Mouse (Mus musculus): ENCODE measurements around the gene Trak1. TPM values are rescaled to one million over a fixed set of nuclear protein-coding genes. Genes with fewer than 3 reads are reported as not detected.
"Not testable (repeated sequence)": the region's sequence is repeated elsewhere in the genome, so short reads cannot be mapped to it uniquely, and the experiment has no call there.

Gene Trak1
- polyA plus RNA-seq, 1 experiment from 2014 or later = 37.3 TPM

DNA sequence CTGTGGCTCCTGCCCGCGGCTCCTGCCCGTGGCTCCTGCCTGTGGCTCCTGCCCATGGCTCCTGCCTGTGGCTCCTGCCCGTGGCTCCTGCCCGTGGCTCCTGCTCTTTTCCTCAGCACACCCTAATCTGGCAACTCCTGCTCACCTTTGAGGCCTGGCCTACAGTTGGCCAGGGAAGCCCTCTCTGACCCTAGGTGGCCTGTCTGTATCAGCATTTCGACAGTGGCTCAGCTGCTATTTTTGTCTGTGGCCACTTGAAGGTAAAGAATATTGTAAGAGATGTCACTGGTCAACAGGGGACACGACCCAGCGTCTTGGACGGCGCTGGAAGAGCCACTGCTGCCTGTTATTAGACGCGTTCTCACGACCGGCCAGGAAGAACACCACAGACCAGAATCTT, 24.7 kb downstream of the Trak1 start:
- Histone ChIP-seq H3K27ac (ENCODE audit: poor library complexity, severe bottlenecking) (peak overlapping the region; percentile 82), H3K9ac (no peak overlapping the region), H3K4me1 (replicated peaks) (peaks cover 32% of the 10 kb centered on the region), H3K4me3 (no peak overlapping the region), H3K36me3 (peaks cover 12% of the 10 kb centered on the region), H3K9me3 (replicated peaks) (0 out of 2 replicates have a peak, but pooled peaks cover 4% of the 10 kb centered on the region), H3K4me2 (no peak overlapping the region), H3K27me3 (replicated peaks) (no peaks in the 10 kb centered on the region)
- ATAC-seq (ENCODE audit: insufficient number of reproducible peaks, low FRiP score) = no peak
- WGBS = 71% methylated on average over 14 of the region's 14 CpGs

DNA sequence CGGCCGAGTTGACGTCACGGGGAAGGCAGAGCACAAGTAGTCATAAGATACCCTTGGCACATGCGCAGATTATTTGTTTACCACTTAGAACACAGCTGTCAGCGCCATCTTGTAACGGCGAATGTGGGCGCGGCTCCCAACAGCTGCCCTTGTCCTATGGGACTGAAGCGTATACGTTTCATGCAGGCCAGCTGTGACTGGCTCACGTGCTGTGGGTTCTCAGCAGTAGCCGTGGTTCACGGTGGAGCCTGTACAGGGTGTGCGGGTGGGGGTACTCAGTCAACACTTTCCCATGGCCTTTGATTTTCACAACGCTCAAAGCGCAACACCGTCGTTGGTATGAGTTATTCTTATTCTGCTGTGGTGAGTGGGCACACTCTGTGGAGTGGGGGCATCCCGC, 31.0 kb downstream of the Trak1 start:
- H3K27ac ChIP-seq (ENCODE audit: poor library complexity, severe bottlenecking) = peak overlapping the region; percentile 98
- ATAC-seq (ENCODE audit: insufficient number of reproducible peaks, low FRiP score); H3K9me3 ChIP-seq (replicated peaks); H3K27me3 ChIP-seq (replicated peaks); H3K36me3 ChIP-seq; H3K9ac ChIP-seq; H3K4me3 ChIP-seq; H3K4me2 ChIP-seq: not testable (repeated sequence)
- WGBS = 93% methylated on average over 17 of the region's 21 CpGs
- H3K4me1 ChIP-seq (replicated peaks) = peaks cover 50% of the 10 kb centered on the region

DNA sequence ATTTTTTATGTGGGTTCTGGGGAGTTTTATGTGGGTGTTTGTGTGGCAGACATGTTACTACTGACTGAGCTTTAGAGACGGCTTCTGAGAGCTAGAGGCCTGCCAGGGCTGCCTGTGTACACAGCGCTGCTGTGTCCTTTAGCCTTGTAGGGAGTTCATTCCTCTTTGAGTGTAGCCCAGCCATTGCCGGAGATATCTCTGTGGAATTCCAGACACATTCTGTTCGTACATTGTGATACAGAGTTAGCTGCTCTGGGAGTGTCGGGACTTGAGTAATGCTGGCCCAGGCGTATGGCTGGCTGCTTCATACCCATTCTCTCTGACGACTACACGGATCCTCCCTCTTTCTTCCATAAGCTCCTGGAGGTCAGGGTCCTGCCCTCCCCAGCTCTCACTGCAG, 31.9 kb downstream of the Trak1 start:
- Histone ChIP-seq H3K36me3 (peaks cover 5% of the 10 kb centered on the region), H3K27me3 (replicated peaks) (no peaks in the 10 kb centered on the region), H3K4me3 (no peak overlapping the region), H3K4me1 (replicated peaks) (peaks cover 58% of the 10 kb centered on the region), H3K9ac (peak overlapping the region; percentile 53), H3K9me3 (replicated peaks) (no peaks in the 10 kb centered on the region), H3K4me2 (peak overlapping the region; percentile 48), H3K27ac (ENCODE audit: poor library complexity, severe bottlenecking) (peak overlapping the region; percentile 98)
- peak; percentile 64 for ATAC-seq (ENCODE audit: insufficient number of reproducible peaks, low FRiP score)
- 24% methylated on average over 8 of the region's 8 CpGs for WGBS

DNA sequence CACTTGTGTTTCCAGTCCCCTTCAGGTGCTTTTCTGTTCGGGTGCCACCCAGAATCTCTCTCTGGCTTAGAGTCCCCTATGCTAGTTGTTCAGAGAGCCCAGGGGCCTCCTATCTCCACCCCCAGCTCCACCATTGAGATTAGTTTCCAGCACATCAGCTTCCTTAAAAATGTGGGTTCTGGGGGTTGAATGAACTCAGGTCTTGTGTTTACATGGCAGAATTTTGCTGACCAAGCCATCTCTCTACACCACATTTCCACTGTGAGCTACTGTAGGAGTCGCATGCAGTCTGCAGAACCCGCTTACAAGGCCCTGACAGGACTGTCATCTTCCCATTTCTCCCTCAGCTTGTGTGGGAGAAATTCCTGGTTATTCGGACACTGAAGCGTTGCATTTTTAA, 32.8 kb downstream of the Trak1 start:
- Histone ChIP-seq H3K9ac (no peak overlapping the region), H3K4me3 (no peak overlapping the region), H3K4me1 (replicated peaks) (peaks cover 67% of the 10 kb centered on the region), H3K27ac (ENCODE audit: poor library complexity, severe bottlenecking) (peak overlapping the region; percentile 98), H3K4me2 (no peak overlapping the region), H3K9me3 (replicated peaks) (no peaks in the 10 kb centered on the region), H3K27me3 (replicated peaks) (no peaks in the 10 kb centered on the region), H3K36me3 (peaks cover 5% of the 10 kb centered on the region)
- ATAC-seq (ENCODE audit: insufficient number of reproducible peaks, low FRiP score) = no peak
- WGBS = 83% methylated on average over 5 of the region's 5 CpGs

DNA sequence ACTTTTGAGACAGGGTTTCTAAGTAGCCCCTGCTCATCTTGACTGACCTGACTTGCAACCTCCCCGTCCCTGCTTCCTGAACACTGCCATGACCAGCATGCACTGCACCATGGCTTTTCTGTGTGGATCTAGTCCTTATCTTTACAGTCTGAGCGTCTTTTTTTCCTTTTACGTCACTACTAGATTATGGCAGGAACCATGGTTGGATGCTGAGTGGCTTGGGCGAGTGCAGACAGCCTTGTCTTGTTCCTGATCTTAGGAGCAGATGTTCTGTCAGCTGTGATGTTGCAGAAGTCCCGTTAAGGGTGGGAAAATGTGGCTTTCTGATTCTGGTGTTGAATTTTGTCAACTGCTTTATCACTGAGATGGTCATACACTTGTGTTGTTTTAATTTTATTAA, 34.1 kb downstream of the Trak1 start:
- peak overlapping the region; percentile 56 for H3K4me2 ChIP-seq
- H3K27me3 ChIP-seq (replicated peaks) = no peaks in the 10 kb centered on the region
- H3K4me3 ChIP-seq = no peak overlapping the region
- WGBS = 7% methylated on average over 5 of the region's 5 CpGs
- H3K9ac ChIP-seq = 0 out of 2 replicates have a peak overlapping the region, but pooled peaks have one; percentile 23
- no peaks in the 10 kb centered on the region for H3K9me3 ChIP-seq (replicated peaks)
- H3K27ac ChIP-seq (ENCODE audit: poor library complexity, severe bottlenecking) = peak overlapping the region; percentile 98
- peak; percentile 49; the same call in 1 of the 2 replicates for ATAC-seq (ENCODE audit: insufficient number of reproducible peaks, low FRiP score)
- H3K36me3 ChIP-seq = peaks cover 5% of the 10 kb centered on the region
- peaks cover 81% of the 10 kb centered on the region for H3K4me1 ChIP-seq (replicated peaks)

DNA sequence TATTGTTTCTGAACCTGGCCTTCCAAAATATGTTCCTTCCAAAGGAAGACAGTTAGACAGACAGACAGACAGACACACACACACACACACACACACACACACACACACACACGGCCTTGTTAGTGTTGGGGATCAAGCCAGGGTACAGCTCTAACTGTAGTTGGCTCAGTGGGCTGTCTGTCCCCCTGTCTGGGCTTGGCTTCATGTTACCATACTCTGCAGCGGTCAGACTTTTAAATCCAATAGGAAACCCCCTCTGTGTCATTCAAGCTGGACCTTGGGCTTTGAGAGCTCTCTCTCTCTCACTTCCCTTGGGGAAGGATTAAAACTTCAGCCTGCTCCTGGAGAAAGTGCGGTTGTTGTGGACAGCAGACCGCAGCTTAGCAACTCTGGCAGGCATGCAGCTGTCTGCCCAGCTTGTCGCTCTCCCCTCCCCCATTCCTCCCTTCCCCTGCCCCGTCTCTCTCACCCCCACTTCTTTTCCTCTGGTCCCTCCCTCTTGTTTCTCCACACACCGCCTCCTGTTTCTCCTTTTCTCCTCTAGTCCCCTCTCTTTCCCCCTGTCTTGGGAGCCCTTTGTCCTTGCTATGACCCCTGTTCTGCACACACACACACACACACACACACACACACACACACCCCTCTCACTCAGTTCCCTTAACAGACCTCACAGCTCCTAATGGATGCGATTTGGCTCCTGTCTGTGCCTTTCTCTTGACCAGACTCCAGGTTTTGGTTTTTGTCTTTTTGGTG, 34.8 kb downstream of the Trak1 start:
- peak; percentile 69 for ATAC-seq (ENCODE audit: insufficient number of reproducible peaks, low FRiP score)
- Histone ChIP-seq H3K27ac (ENCODE audit: poor library complexity, severe bottlenecking) (peak overlapping the region; percentile 98), H3K4me2 (peak overlapping the region; percentile 56), H3K4me1 (replicated peaks) (peaks cover 87% of the 10 kb centered on the region), H3K9ac (peak overlapping the region; percentile 64), H3K27me3 (replicated peaks) (no peaks in the 10 kb centered on the region), H3K36me3 (peaks cover 5% of the 10 kb centered on the region), H3K9me3 (replicated peaks) (no peaks in the 10 kb centered on the region), H3K4me3 (peak overlapping the region; percentile 3; the same call in 1 of the 2 replicates)
- WGBS = 1% methylated on average over 8 of the region's 8 CpGs

DNA sequence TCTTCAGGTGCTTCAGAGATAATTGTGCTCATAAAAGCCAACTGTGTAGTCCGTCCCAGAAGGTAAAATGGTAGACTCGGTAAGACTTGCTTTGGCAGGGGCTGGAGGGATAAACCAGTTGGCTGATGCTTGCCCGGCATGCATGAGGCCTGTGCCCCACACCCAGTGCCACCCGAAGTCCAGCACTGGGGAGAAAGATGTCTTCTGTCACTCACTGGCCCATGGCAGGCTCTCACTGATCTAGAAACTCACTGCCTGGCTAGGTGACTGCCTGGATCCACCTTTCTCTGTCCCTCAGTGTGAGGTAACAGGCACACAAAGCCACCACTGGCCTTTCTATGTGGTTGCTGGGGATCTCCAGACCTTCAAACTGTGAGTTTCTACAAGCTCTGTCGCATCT, 36.3 kb downstream of the Trak1 start:
- peaks cover 2% of the 10 kb centered on the region for H3K36me3 ChIP-seq
- H3K4me2 ChIP-seq = no peak overlapping the region
- no peak for ATAC-seq (ENCODE audit: insufficient number of reproducible peaks, low FRiP score)
- no peaks in the 10 kb centered on the region for H3K27me3 ChIP-seq (replicated peaks)
- H3K9ac ChIP-seq = no peak overlapping the region
- H3K4me3 ChIP-seq = no peak overlapping the region
- WGBS = 86% methylated on average over 5 of the region's 5 CpGs
- H3K4me1 ChIP-seq (replicated peaks) = peaks cover 99% of the 10 kb centered on the region
- H3K9me3 ChIP-seq (replicated peaks) = no peaks in the 10 kb centered on the region
- H3K27ac ChIP-seq (ENCODE audit: poor library complexity, severe bottlenecking) = peak overlapping the region; percentile 65; the same call in 1 of the 2 replicates

DNA sequence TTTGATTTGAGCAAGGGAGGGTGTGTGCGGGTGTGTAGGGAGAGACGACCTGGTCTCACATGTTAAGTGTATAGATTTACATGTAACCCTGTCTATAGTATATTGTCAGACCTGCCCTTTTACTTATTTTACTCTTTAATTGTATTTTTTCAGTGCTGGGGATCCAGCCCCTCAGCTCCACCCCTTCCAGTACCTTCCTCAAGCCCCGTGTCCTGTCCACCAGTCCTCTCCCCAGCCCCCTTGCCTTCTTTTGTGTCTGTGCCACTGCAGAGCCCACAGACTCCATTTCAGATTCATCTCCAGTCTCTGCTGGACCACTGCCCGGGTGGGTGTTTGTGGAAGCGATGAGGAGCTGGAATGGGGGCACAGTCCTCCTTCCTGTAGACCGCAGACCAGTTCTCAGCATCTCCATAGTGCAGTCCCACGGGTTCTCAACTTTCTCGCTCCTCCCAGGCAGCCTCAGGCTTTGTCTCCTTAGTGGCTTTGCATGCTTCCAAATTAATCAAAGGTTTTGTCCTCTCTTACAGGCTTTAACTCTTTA, 37.1 kb downstream of the Trak1 start:
- 60% methylated on average over 8 of the region's 8 CpGs for WGBS
- no peak for ATAC-seq (ENCODE audit: insufficient number of reproducible peaks, low FRiP score)

DNA sequence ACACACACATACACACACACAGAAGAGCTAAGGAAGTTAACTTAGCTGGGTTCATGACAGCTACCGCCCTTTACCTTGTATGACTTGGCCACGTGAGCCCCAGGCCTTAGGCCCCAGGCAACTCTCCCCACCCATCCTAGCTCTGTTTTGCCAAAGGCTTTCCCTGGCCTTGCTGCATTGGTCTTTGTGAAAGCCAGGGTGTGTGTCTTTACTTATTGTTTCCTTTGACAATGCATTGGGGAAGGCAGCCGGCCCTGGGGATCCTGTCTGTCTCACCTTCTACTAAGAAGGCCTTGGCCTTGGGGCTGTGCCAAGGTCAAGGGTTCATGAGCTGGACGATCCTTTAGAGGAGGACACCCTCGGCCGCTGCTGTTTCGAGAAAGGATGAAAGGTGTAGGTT, 38.3 kb downstream of the Trak1 start:
- ATAC-seq (ENCODE audit: insufficient number of reproducible peaks, low FRiP score) = no peak

More for the DNA sequence above, 37.1 kb downstream of the Trak1 start:
- Histone ChIP-seq H3K27me3 (replicated peaks) (no peaks in the 10 kb centered on the region), H3K4me3 (no peak overlapping the region), H3K9me3 (replicated peaks) (no peaks in the 10 kb centered on the region), H3K27ac (ENCODE audit: poor library complexity, severe bottlenecking) (peak overlapping the region; percentile 65; the same call in 1 of the 2 replicates), H3K4me1 (replicated peaks) (peaks cover 93% of the 10 kb centered on the region), H3K36me3 (no peaks in the 10 kb centered on the region), H3K9ac (0 out of 2 replicates have a peak overlapping the region, but pooled peaks have one; percentile 27), H3K4me2 (no peak overlapping the region)

DNA sequence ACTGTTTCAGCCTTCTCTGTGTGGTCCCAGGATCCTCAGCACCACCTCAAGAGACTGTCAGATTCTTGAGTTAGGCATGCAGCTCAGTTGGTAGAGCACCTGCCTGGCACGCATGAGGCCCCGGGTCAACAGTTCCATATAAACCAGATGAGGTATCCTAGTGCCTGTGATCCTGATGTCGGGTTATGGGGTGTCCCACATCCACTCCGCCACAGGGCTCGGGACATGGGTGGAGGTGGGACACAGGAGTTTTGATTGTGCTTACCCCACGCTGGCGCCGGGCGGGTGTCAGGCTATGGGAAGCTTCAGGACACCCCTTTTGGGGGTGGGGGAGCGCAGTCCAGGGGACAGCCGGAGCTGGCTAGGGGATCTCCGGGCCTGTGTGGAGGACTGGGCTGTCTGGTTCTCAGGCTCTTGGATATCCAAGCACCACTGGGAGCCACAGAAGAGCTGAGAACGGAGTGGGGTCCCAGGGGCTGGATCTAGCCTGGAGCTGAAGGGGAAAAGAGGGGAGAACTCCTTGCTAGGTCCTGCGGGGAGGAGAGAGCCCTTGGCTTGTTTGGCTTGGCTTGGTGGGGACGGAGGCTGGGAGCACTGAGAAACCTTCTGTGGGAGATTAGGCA, 39.1 kb downstream of the Trak1 start:
- Histone ChIP-seq H3K27ac (ENCODE audit: poor library complexity, severe bottlenecking) (peak overlapping the region; percentile 82), H3K9ac (no peak overlapping the region), H3K4me2 (no peak overlapping the region), H3K27me3 (replicated peaks) (no peaks in the 10 kb centered on the region), H3K9me3 (replicated peaks) (no peaks in the 10 kb centered on the region), H3K4me1 (replicated peaks) (peaks cover 75% of the 10 kb centered on the region), H3K4me3 (no peak overlapping the region), H3K36me3 (no peaks in the 10 kb centered on the region)
- WGBS = 88% methylated on average over 15 of the region's 15 CpGs
- ATAC-seq (ENCODE audit: insufficient number of reproducible peaks, low FRiP score) = no peak

More for the DNA sequence above, 38.3 kb downstream of the Trak1 start:
- no peak overlapping the region for H3K4me2 ChIP-seq
- WGBS = 64% methylated on average over 7 of the region's 7 CpGs
- no peak overlapping the region for H3K4me3 ChIP-seq
- no peaks in the 10 kb centered on the region for H3K9me3 ChIP-seq (replicated peaks)
- no peaks in the 10 kb centered on the region for H3K27me3 ChIP-seq (replicated peaks)
- peak overlapping the region; percentile 4; the same call in 1 of the 2 replicates for H3K9ac ChIP-seq
- no peaks in the 10 kb centered on the region for H3K36me3 ChIP-seq
- peak overlapping the region; percentile 46; the same call in 1 of the 2 replicates for H3K27ac ChIP-seq (ENCODE audit: poor library complexity, severe bottlenecking)
- peaks cover 81% of the 10 kb centered on the region for H3K4me1 ChIP-seq (replicated peaks)

Measured in heart, embryonic 12.5 days (tissue).